Mouse (Mus musculus): ENCODE measurements around the gene Ctnnb1. TPM values are rescaled to one million over a fixed set of nuclear protein-coding genes. Genes with fewer than 3 reads are reported as not detected.

Ctnnb1 gene
- polyA plus RNA-seq, 1 experiment from 2014 or later, result 711 TPM

GRCm38 (mm10) chr9:120946131-120946530 is 17.1 kb downstream of the Ctnnb1 start:
- no peak for TF ChIP-seq CTCF (IDR thresholded peaks at IDR 0.05; ENCODE audit: low read depth)
- ATAC-seq (ENCODE audit: insufficient read depth) (no peak), DNase-seq (no peak)
- Histone ChIP-seq H3K9me3 (ENCODE audit: low read depth, low read length) (no peaks in the 10 kb centered on the region), H3K27me3 (ENCODE audit: insufficient read depth, low read length) (no peaks in the 10 kb centered on the region), H3K4me2 (no peak overlapping the region), H3K9ac (no peak overlapping the region), H3K4me3 (ENCODE audit: low read depth, low read length) (no peak overlapping the region), H3K4me1 (ENCODE audit: insufficient read depth) (peaks cover 3% of the 10 kb centered on the region; the same call in 1 of the 2 replicates), H3K27ac (ENCODE audit: low read depth) (no peak overlapping the region), H3K36me3 (ENCODE audit: insufficient read depth) (peaks cover 44% of the 10 kb centered on the region)
- 58% methylated on average over 8 of the region's 8 CpGs for WGBS

- 93% methylated on average over 1 of the region's 1 CpGs for WGBS
- Histone ChIP-seq H3K4me2 (no peak overlapping the region), H3K27me3 (ENCODE audit: insufficient read depth, low read length) (no peaks in the 10 kb centered on the region), H3K4me3 (ENCODE audit: low read depth, low read length) (no peak overlapping the region), H3K27ac (ENCODE audit: low read depth) (no peak overlapping the region), H3K9me3 (ENCODE audit: low read depth, low read length) (no peaks in the 10 kb centered on the region), H3K36me3 (ENCODE audit: insufficient read depth) (peaks cover 54% of the 10 kb centered on the region), H3K4me1 (ENCODE audit: insufficient read depth) (no peaks in the 10 kb centered on the region), H3K9ac (no peak overlapping the region)
- 0 out of 2 replicates have a peak, but pooled peaks have one; percentile 38 for ATAC-seq (ENCODE audit: insufficient read depth)
- no peak; the same call in 1 of the 2 replicates for TF ChIP-seq CTCF (IDR thresholded peaks at IDR 0.05; ENCODE audit: low read depth)
- DNase-seq, result no peak
These were observed 19.8 kb downstream of the Ctnnb1 start for GRCm38 (mm10) chr9:120948832-120949231.

GRCm38 (mm10) chr9:120950761-120951160 is 21.7 kb downstream of the Ctnnb1 start:
- H3K4me3 ChIP-seq (ENCODE audit: low read depth, low read length), result no peak overlapping the region
- no peak overlapping the region for H3K9ac ChIP-seq
- no peak for ATAC-seq (ENCODE audit: insufficient read depth)
- H3K36me3 ChIP-seq (ENCODE audit: insufficient read depth), result peaks cover 70% of the 10 kb centered on the region
- H3K9me3 ChIP-seq (ENCODE audit: low read depth, low read length), result no peaks in the 10 kb centered on the region
- no peak overlapping the region for H3K4me2 ChIP-seq
- TF ChIP-seq CTCF (IDR thresholded peaks at IDR 0.05; ENCODE audit: low read depth), result no peak
- no peak overlapping the region for H3K27ac ChIP-seq (ENCODE audit: low read depth)
- no peaks in the 10 kb centered on the region for H3K27me3 ChIP-seq (ENCODE audit: insufficient read depth, low read length)
- 90% methylated on average over 12 of the region's 12 CpGs for WGBS
- DNase-seq, result no peak
- no peaks in the 10 kb centered on the region for H3K4me1 ChIP-seq (ENCODE audit: insufficient read depth)

DNA sequence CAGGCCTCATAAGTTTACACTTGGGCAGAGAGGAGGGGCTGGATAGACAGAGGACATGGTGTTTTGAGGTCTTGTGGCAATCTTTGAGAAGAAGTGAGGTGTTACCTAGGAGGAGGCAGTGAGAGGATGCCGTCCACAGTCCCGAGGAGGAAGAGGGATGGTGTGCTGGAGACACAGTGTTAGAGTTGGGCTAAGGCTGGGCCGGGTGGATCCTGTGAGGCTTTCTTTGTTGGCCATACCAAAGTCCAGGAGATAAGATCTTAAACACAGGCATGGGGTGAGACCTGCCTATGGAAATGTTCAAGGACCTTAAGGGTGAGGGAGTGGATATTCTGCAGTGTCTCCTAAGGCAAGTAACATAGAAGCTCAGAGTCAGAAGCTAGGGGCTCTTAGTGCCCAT is 22.9 kb downstream of the Ctnnb1 start:
- ATAC-seq (ENCODE audit: insufficient read depth) (no peak), DNase-seq (no peak)
- H3K27me3 ChIP-seq (ENCODE audit: insufficient read depth, low read length), result no peaks in the 10 kb centered on the region
- WGBS, result 81% methylated on average over 3 of the region's 3 CpGs
- TF ChIP-seq CTCF (IDR thresholded peaks at IDR 0.05; ENCODE audit: low read depth), result no peak
- H3K9me3 ChIP-seq (ENCODE audit: low read depth, low read length), result no peaks in the 10 kb centered on the region
- H3K27ac ChIP-seq (ENCODE audit: low read depth), result no peak overlapping the region
- H3K4me3 ChIP-seq (ENCODE audit: low read depth, low read length), result no peak overlapping the region
- H3K4me1 ChIP-seq (ENCODE audit: insufficient read depth), result no peaks in the 10 kb centered on the region
- no peak overlapping the region for H3K9ac ChIP-seq
- no peak overlapping the region for H3K4me2 ChIP-seq
- H3K36me3 ChIP-seq (ENCODE audit: insufficient read depth), result peaks cover 82% of the 10 kb centered on the region

GRCm38 (mm10) chr9:120958051-120958450 is 29.0 kb downstream of the Ctnnb1 start:
- no peak for TF ChIP-seq CTCF (IDR thresholded peaks at IDR 0.05; ENCODE audit: low read depth)
- Histone ChIP-seq H3K9me3 (ENCODE audit: low read depth, low read length) (no peaks in the 10 kb centered on the region), H3K27me3 (ENCODE audit: insufficient read depth, low read length) (no peaks in the 10 kb centered on the region), H3K36me3 (ENCODE audit: insufficient read depth) (peaks cover 100% of the 10 kb centered on the region), H3K4me3 (ENCODE audit: low read depth, low read length) (no peak overlapping the region), H3K4me1 (ENCODE audit: insufficient read depth) (no peaks in the 10 kb centered on the region), H3K4me2 (no peak overlapping the region), H3K27ac (ENCODE audit: low read depth) (no peak overlapping the region), H3K9ac (no peak overlapping the region)
- 87% methylated on average over 5 of the region's 5 CpGs for WGBS
- no peak for DNase-seq
- ATAC-seq (ENCODE audit: insufficient read depth), result no peak

GRCm38 (mm10) chr9:120958560-120958959 is 29.5 kb downstream of the Ctnnb1 start:
- ATAC-seq (ENCODE audit: insufficient read depth), result no peak

DNA sequence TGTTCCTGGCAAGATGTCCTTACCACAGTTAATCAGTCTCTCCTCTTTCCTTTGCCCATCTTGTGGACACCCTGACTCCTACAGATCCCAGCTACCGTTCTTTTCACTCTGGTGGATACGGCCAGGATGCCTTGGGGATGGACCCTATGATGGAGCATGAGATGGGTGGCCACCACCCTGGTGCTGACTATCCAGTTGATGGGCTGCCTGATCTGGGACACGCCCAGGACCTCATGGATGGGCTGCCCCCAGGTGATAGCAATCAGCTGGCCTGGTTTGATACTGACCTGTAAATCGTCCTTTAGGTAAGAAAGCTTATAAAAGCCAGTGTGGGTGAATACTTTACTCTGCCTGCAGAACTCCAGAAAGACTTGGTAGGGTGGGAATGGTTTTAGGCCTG is 30.2 kb downstream of the Ctnnb1 start:
- no peak overlapping the region for H3K4me3 ChIP-seq (ENCODE audit: low read depth, low read length)

More at GRCm38 (mm10) chr9:120958560-120958959, 29.5 kb downstream of the Ctnnb1 start:
- no peaks in the 10 kb centered on the region for H3K4me1 ChIP-seq (ENCODE audit: insufficient read depth)
- peaks cover 100% of the 10 kb centered on the region for H3K36me3 ChIP-seq (ENCODE audit: insufficient read depth)
- no peaks in the 10 kb centered on the region for H3K27me3 ChIP-seq (ENCODE audit: insufficient read depth, low read length)
- no peak overlapping the region for H3K27ac ChIP-seq (ENCODE audit: low read depth)
- WGBS, result 70% methylated on average over 6 of the region's 6 CpGs
- no peak overlapping the region for H3K9ac ChIP-seq
- no peak for DNase-seq
- no peak for TF ChIP-seq CTCF (IDR thresholded peaks at IDR 0.05; ENCODE audit: low read depth)
- H3K4me2 ChIP-seq, result no peak overlapping the region
- H3K9me3 ChIP-seq (ENCODE audit: low read depth, low read length), result no peaks in the 10 kb centered on the region
- H3K4me3 ChIP-seq (ENCODE audit: low read depth, low read length), result no peak overlapping the region

GRCm38 (mm10) chr9:120960611-120961010 is 31.6 kb downstream of the Ctnnb1 start:
- Histone ChIP-seq H3K27ac (ENCODE audit: low read depth) (no peak overlapping the region), H3K9ac (no peak overlapping the region), H3K9me3 (ENCODE audit: low read depth, low read length) (no peaks in the 10 kb centered on the region), H3K4me1 (ENCODE audit: insufficient read depth) (no peaks in the 10 kb centered on the region), H3K36me3 (ENCODE audit: insufficient read depth) (peaks cover 100% of the 10 kb centered on the region), H3K27me3 (ENCODE audit: insufficient read depth, low read length) (no peaks in the 10 kb centered on the region), H3K4me3 (ENCODE audit: low read depth, low read length) (no peak overlapping the region), H3K4me2 (no peak overlapping the region)
- 77% methylated on average over 4 of the region's 4 CpGs for WGBS
- TF ChIP-seq CTCF (IDR thresholded peaks at IDR 0.05; ENCODE audit: low read depth), result no peak
- no peak for ATAC-seq (ENCODE audit: insufficient read depth)
- no peak for DNase-seq

More for the DNA sequence above, 30.2 kb downstream of the Ctnnb1 start:
- WGBS, result 87% methylated on average over 4 of the region's 4 CpGs
- no peak for ATAC-seq (ENCODE audit: insufficient read depth)
- DNase-seq, result no peak
- Histone ChIP-seq H3K27ac (ENCODE audit: low read depth) (no peak overlapping the region), H3K4me1 (ENCODE audit: insufficient read depth) (no peaks in the 10 kb centered on the region), H3K36me3 (ENCODE audit: insufficient read depth) (peaks cover 100% of the 10 kb centered on the region), H3K9ac (no peak overlapping the region), H3K27me3 (ENCODE audit: insufficient read depth, low read length) (no peaks in the 10 kb centered on the region), H3K4me2 (no peak overlapping the region), H3K9me3 (ENCODE audit: low read depth, low read length) (no peaks in the 10 kb centered on the region)
- no peak for TF ChIP-seq CTCF (IDR thresholded peaks at IDR 0.05; ENCODE audit: low read depth)

All from lung, embryonic 14.5 days (tissue).